Mouse (Mus musculus): ENCODE measurements around the gene Itpkb. TPM values are rescaled to one million over a fixed set of nuclear protein-coding genes. Genes with fewer than 3 reads are reported as not detected.
A peak's percentile ranks its signal among the peaks of the same experiment; 100 is the strongest.
"Not testable (repeated sequence)": the region's sequence is repeated elsewhere in the genome, so short reads cannot be mapped to it uniquely, and the experiment has no call there.

Itpkb gene
- polyA plus RNA-seq, 1 experiment from 2014 or later, result 5.0 TPM

DNA sequence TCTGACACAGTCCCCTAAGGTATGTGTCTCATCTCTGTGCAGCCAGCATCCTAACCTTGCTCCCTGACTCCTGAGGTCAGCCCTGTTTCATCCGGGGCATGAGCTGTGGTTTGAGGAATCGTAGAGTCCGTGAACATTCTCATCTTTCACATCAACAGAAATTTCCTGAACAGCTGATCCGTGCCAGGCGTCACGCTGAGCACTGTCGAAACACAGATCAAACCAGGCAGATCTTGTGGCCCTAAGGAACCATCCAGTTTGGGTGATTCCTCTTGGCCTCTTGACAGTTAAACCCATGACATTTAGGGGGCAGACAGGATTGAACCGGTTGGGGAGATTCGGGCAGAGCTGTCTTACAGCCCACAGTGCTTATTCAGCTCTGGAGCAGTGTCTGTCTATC is 38.4 kb downstream of the Itpkb start:
- 72% methylated on average over 9 of the region's 9 CpGs for WGBS
- H3K4me1 ChIP-seq, result peaks cover 82% of the 10 kb centered on the region

GRCm38 (mm10) chr1:180370858-180371652 is 40.8 kb downstream of the Itpkb start:
- Histone ChIP-seq H3K9me3 (no peaks in the 10 kb centered on the region), H3K27ac (replicated peaks) (no peak overlapping the region; the same call in 1 of the 2 replicates), H3K4me3 (no peak overlapping the region), H3K9ac (peak overlapping the region; percentile 10; the same call in 1 of the 2 replicates), H3K4me1 (peaks cover 64% of the 10 kb centered on the region), H3K27me3 (replicated peaks) (peaks cover 19% of the 10 kb centered on the region), H3K36me3 (no peaks in the 10 kb centered on the region), H3K4me2 (no peak overlapping the region)
- no peak for ATAC-seq (ENCODE audit: extremely low read depth, insufficient number of reproducible peaks, low FRiP score, low TSS enrichment)
- 55% methylated on average over 10 of the region's 10 CpGs for WGBS

More for the DNA sequence above, 38.4 kb downstream of the Itpkb start:
- Histone ChIP-seq H3K9ac (no peak overlapping the region), H3K4me3 (no peak overlapping the region), H3K4me2 (no peak overlapping the region), H3K9me3 (no peaks in the 10 kb centered on the region), H3K36me3 (no peaks in the 10 kb centered on the region), H3K27ac (replicated peaks) (no peak overlapping the region), H3K27me3 (replicated peaks) (peaks cover 21% of the 10 kb centered on the region)
- ATAC-seq (ENCODE audit: extremely low read depth, insufficient number of reproducible peaks, low FRiP score, low TSS enrichment), result no peak

DNA sequence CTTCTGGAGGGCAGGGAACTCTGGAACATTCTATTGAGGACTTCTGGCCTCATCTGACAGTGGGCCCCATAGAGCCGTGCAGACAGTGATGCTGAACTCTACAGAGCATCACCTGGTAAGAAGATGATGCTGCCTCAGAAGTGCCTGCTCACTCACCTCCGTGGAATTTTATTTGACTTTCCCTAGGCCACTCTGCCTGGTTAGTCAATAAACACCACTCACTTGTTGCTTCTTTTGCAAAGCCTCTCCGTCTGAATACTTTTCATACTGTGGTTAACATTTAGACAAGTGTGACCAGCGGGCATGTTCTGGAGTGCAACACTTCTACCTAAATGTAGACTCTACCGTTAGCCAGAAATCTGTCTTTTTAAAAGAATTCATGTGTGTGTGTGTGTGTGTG is 42.0 kb downstream of the Itpkb start:
- H3K27ac ChIP-seq (replicated peaks); H3K4me2 ChIP-seq; H3K4me3 ChIP-seq; H3K9ac ChIP-seq; ATAC-seq (ENCODE audit: extremely low read depth, insufficient number of reproducible peaks, low FRiP score, low TSS enrichment); H3K36me3 ChIP-seq; H3K9me3 ChIP-seq: not testable (repeated sequence)
- Histone ChIP-seq H3K4me1 (peaks cover 63% of the 10 kb centered on the region), H3K27me3 (replicated peaks) (peaks cover 14% of the 10 kb centered on the region; the same call in 1 of the 2 replicates)
- 91% methylated on average over 5 of the region's 5 CpGs for WGBS

DNA sequence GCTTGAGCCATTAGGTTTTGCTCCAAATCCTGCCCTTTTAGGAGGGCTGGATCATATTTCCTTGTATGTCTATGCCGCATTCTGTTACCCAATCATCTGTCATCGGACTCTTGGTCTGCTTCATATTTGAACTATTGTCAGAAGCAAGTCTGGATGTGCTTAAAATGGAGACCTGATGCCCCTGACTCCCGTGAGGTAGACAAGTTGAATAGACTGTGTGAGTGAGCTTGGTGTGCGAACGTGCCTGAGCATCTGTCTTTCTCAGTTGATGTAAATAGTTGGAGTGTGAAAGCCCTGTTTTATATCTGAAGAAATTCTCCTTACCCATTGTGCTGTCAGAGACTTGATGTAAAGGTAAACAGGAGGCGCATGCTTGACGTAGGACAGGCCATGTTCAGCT is 46.3 kb downstream of the Itpkb start:
- no peak for ATAC-seq (ENCODE audit: extremely low read depth, insufficient number of reproducible peaks, low FRiP score, low TSS enrichment)
- Histone ChIP-seq H3K4me3 (no peak overlapping the region), H3K4me2 (no peak overlapping the region), H3K36me3 (0 out of 2 replicates have a peak, but pooled peaks cover 3% of the 10 kb centered on the region), H3K27me3 (replicated peaks) (no peaks in the 10 kb centered on the region), H3K27ac (replicated peaks) (no peak overlapping the region), H3K9ac (no peak overlapping the region), H3K4me1 (peaks cover 40% of the 10 kb centered on the region), H3K9me3 (no peaks in the 10 kb centered on the region)
- WGBS, result 53% methylated on average over 7 of the region's 7 CpGs

- Histone ChIP-seq H3K36me3 (0 out of 2 replicates have a peak, but pooled peaks cover 3% of the 10 kb centered on the region), H3K4me1 (peaks cover 40% of the 10 kb centered on the region), H3K4me2 (no peak overlapping the region), H3K4me3 (no peak overlapping the region), H3K27ac (replicated peaks) (no peak overlapping the region), H3K27me3 (replicated peaks) (no peaks in the 10 kb centered on the region), H3K9ac (no peak overlapping the region), H3K9me3 (no peaks in the 10 kb centered on the region)
- 74% methylated on average over 3 of the region's 3 CpGs for WGBS
- no peak for ATAC-seq (ENCODE audit: extremely low read depth, insufficient number of reproducible peaks, low FRiP score, low TSS enrichment)
These were observed 49.3 kb downstream of the Itpkb start for GRCm38 (mm10) chr1:180379559-180379958.

DNA sequence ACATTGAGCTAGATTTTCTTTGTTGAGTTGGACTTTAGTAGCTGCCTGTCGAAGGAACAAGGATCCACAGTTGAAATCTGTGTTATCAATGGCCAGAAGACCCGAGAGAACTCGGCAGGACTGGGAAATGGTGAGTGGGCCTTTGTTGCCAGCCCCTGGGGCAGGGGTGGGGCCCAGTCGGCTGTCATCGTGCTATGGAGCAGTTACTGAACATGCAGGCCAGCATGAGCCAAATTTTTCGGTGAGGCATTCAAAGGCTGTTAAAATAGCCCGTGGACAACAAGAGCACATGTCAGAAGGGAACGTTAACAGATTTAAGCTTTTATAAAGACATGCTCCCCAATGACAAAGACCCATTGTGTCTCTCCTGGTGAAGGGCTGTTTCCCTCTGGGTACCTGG is 52.1 kb downstream of the Itpkb start:
- Histone ChIP-seq H3K4me1 (peaks cover 49% of the 10 kb centered on the region), H3K9ac (no peak overlapping the region; the same call in 1 of the 2 replicates), H3K9me3 (no peaks in the 10 kb centered on the region), H3K4me2 (no peak overlapping the region), H3K4me3 (no peak overlapping the region), H3K27ac (replicated peaks) (peak overlapping the region; percentile 22; the same call in 1 of the 2 replicates), H3K36me3 (0 out of 2 replicates have a peak, but pooled peaks cover 3% of the 10 kb centered on the region), H3K27me3 (replicated peaks) (no peaks in the 10 kb centered on the region)
- 39% methylated on average over 8 of the region's 8 CpGs for WGBS
- no peak for ATAC-seq (ENCODE audit: extremely low read depth, insufficient number of reproducible peaks, low FRiP score, low TSS enrichment)

- Histone ChIP-seq H3K9ac (no peak overlapping the region), H3K27ac (replicated peaks) (no peak overlapping the region), H3K9me3 (no peaks in the 10 kb centered on the region), H3K4me2 (no peak overlapping the region), H3K27me3 (replicated peaks) (no peaks in the 10 kb centered on the region), H3K4me1 (peaks cover 52% of the 10 kb centered on the region), H3K4me3 (no peak overlapping the region), H3K36me3 (0 out of 2 replicates have a peak, but pooled peaks cover 3% of the 10 kb centered on the region)
- ATAC-seq (ENCODE audit: extremely low read depth, insufficient number of reproducible peaks, low FRiP score, low TSS enrichment), result no peak
- 87% methylated on average over 8 of the region's 8 CpGs for WGBS
These were observed 53.6 kb downstream of the Itpkb start for GRCm38 (mm10) chr1:180383884-180384283.

- Histone ChIP-seq H3K4me1 (peaks cover 54% of the 10 kb centered on the region), H3K27ac (replicated peaks) (no peak overlapping the region; the same call in 1 of the 2 replicates), H3K4me3 (no peak overlapping the region), H3K9me3 (no peaks in the 10 kb centered on the region), H3K4me2 (no peak overlapping the region), H3K9ac (no peak overlapping the region; the same call in 1 of the 2 replicates), H3K36me3 (0 out of 2 replicates have a peak, but pooled peaks cover 3% of the 10 kb centered on the region), H3K27me3 (replicated peaks) (no peaks in the 10 kb centered on the region)
- ATAC-seq (ENCODE audit: extremely low read depth, insufficient number of reproducible peaks, low FRiP score, low TSS enrichment), result no peak
- 48% methylated on average over 10 of the region's 10 CpGs for WGBS
These were observed 54.2 kb downstream of the Itpkb start for GRCm38 (mm10) chr1:180384486-180384885.

GRCm38 (mm10) chr1:180385308-180385707 is 55.0 kb downstream of the Itpkb start:
- H3K36me3 ChIP-seq, result 0 out of 2 replicates have a peak, but pooled peaks cover 3% of the 10 kb centered on the region
- H3K9ac ChIP-seq, result no peak overlapping the region
- 65% methylated on average over 6 of the region's 6 CpGs for WGBS
- peaks cover 55% of the 10 kb centered on the region for H3K4me1 ChIP-seq
- no peaks in the 10 kb centered on the region for H3K27me3 ChIP-seq (replicated peaks)
- no peak overlapping the region for H3K27ac ChIP-seq (replicated peaks)
- H3K4me2 ChIP-seq, result no peak overlapping the region
- no peak for ATAC-seq (ENCODE audit: extremely low read depth, insufficient number of reproducible peaks, low FRiP score, low TSS enrichment)
- H3K4me3 ChIP-seq, result no peak overlapping the region
- no peaks in the 10 kb centered on the region for H3K9me3 ChIP-seq

DNA sequence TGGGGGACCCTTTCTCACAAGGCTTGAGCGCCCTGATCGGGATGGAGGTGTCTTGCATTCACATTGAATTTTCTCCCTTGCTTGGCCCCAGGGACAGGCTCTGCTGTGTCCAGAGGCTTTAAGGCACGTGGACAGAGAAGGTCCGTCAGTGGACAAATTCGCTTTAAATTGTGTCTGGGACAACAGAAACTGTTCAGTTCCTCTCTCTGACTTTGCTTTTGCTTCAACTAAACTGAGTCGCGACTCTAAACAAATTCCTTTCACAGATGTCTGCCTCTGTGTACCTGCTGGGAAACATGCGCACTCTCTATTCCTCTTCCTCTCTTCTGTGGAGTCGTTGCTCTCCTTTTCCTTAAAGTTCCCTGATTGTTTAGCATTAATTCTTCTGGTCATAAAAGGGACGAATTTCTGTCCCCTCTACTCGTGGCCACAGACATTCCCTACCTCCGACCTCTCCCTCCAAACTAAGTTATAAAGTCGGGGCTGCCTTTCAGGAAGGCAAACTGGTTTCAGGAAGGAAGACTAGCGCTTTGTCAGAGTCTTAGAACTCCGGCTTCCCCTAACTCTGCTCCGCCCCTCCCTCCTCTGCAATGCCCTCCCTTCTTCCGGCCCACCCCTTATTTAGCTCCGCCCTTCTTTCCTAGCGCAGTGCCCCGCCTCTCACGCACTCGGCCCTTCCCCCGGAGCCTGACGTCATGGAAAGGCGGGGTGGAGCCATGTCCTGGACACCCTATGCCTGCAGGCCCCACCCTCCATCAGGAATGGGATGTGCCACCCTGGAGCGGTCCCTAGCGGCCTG is 56.9 kb downstream of the Itpkb start:
- Histone ChIP-seq H3K4me3 (peak overlapping the region; percentile 54), H3K4me1 (peaks cover 59% of the 10 kb centered on the region), H3K27me3 (replicated peaks) (no peaks in the 10 kb centered on the region), H3K9me3 (no peaks in the 10 kb centered on the region), H3K9ac (peak overlapping the region; percentile 81), H3K27ac (replicated peaks) (peak overlapping the region; percentile 86), H3K36me3 (no peaks in the 10 kb centered on the region), H3K4me2 (peak overlapping the region; percentile 76)
- 4% methylated on average over 27 of the region's 27 CpGs for WGBS
- peak; percentile 98 for ATAC-seq (ENCODE audit: extremely low read depth, insufficient number of reproducible peaks, low FRiP score, low TSS enrichment)

DNA sequence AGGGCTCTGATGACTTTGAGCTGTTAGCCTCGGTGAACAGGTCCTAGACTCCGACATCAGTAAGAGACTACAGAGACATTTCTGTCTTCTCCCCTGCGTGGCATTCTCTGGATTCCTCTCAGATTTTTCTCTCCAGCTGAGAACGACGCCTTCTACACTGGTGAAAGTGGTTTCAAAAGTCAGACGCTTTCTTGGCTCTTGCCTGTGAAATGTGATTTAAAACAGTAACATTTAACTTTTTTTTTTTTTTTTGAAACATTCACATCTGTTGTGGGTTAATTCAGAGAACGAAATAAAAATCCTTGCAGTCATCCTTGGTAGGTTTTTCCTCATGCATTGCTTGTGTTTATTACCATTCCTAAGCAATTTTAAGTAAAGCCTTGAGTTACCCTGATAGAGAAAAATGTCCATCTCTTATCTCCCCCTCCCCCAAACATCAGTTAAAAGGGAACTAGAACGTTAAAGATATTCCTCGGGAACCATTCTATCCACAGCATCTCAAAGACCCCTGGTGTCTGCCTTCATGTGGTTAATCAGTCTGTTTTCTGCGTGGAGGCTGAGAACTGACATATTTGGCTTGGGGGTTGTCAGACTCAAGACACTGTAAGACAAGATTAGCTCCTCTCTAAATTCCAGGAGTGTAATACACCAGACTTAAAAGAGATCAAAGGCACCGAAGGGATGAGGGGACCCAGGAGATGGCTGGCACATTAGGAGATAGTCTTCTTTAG is 57.6 kb downstream of the Itpkb start:
- peak overlapping the region; percentile 72 for H3K9ac ChIP-seq
- peak overlapping the region; percentile 76 for H3K4me2 ChIP-seq
- H3K4me3 ChIP-seq, result peak overlapping the region; percentile 54
- 8% methylated on average over 11 of the region's 11 CpGs for WGBS
- no peak for ATAC-seq (ENCODE audit: extremely low read depth, insufficient number of reproducible peaks, low FRiP score, low TSS enrichment)
- H3K9me3 ChIP-seq, result no peaks in the 10 kb centered on the region
- peaks cover 59% of the 10 kb centered on the region for H3K4me1 ChIP-seq
- H3K27ac ChIP-seq (replicated peaks), result peak overlapping the region; percentile 86
- no peaks in the 10 kb centered on the region for H3K36me3 ChIP-seq
- no peaks in the 10 kb centered on the region for H3K27me3 ChIP-seq (replicated peaks)

All from heart, embryonic 13.5 days (tissue).